Mouse (Mus musculus) hindbrain, postnatal 0 days (tissue): ENCODE measurements around the gene Hltf. TPM values are rescaled to one million over a fixed set of nuclear protein-coding genes. Genes with fewer than 3 reads are reported as not detected.
A peak's percentile ranks its signal among the peaks of the same experiment; 100 is the strongest.
"Not testable (repeated sequence)": the region's sequence is repeated elsewhere in the genome, so short reads cannot be mapped to it uniquely, and the experiment has no call there.

Experiments
- ATAC-seq: fragments of 200-750 bp; cut with Nextera tagmentation; 2 replicates; pipeline ENCODE4 v1.8.0; 2017; ENCODE audit warnings: mild to moderate bottlenecking, moderate TSS enrichment, moderate library complexity
- DNase-seq: peaks from one replicate; pipeline ENCODE4 v3.0.0-alpha.2; 2015; ENCODE audit warnings: low spot score
- H3K27ac ChIP-seq: fragments of 300-500 bp; sonication (generic); 2 replicates; pipeline ENCODE4 v1.5.1; 2014; ENCODE audit warnings: mild to moderate bottlenecking
- H3K27me3 ChIP-seq: fragments of 300-500 bp; sonication (generic); 2 replicates; pipeline ENCODE4 v1.6.1; 2014; ENCODE audit warnings: low read length, mixed read lengths; ENCODE audit not compliant: insufficient read depth
- H3K36me3 ChIP-seq: fragments of 300-500 bp; sonication (generic); 2 replicates; pipeline ENCODE4 v1.6.1; 2014; ENCODE audit warnings: low read length, mixed read lengths; ENCODE audit not compliant: insufficient read depth
- H3K4me1 ChIP-seq: fragments of 300-500 bp; sonication (generic); 2 replicates; pipeline ENCODE4 v1.6.1; 2014; ENCODE audit warnings: antibody characterized with exemption, low read length, mixed read lengths; ENCODE audit not compliant: insufficient read depth
- H3K4me2 ChIP-seq: fragments of 300-500 bp; sonication (generic); 2 replicates; pipeline ENCODE4 v1.6.1; 2014; ENCODE audit warnings: low read depth, mild to moderate bottlenecking, low read length, moderate library complexity, mixed read lengths
- H3K4me3 ChIP-seq: fragments of 300-500 bp; sonication (generic); 2 replicates; pipeline ENCODE4 v1.5.1; 2014; ENCODE audit warnings: low read length
- H3K9ac ChIP-seq: fragments of 300-500 bp; sonication (generic); replicated peaks from 2 replicates; pipeline ENCODE4 v1.6.1; 2014; ENCODE audit warnings: mild to moderate bottlenecking, low read length, moderate library complexity, mixed read lengths
- H3K9me3 ChIP-seq: fragments of 300-500 bp; sonication (generic); 2 replicates; pipeline ENCODE4 v1.6.1; 2016; ENCODE audit warnings: low read length, mixed read lengths
- CTCF ChIP-seq: IDR thresholded peaks from 2 replicates; pipeline ENCODE4 v1.5.1; 2016; ENCODE audit warnings: antibody characterized with exemption, control low read depth, low read depth
- WGBS: fragments of 180-500 bp; shearing (Covaris S2); extraction: QIAGEN DNeasy Blood & Tissue Kit; methylation state at CpG from one replicate; pipeline ENCODE4 v1.1.7; 2014; 5-methylcytosine and 5-hydroxymethylcytosine counted together
- polyA plus RNA-seq: library from polyadenylated mRNA; unstranded; fragments of >200 nt; fragmentation: Nextera tagmentation; extraction: Ambion mirVana; gene quantifications from 2 replicates; pipeline ENCODE4 v1.2.1, GENCODE M21; 2015
- total RNA-seq: library from RNA; depleted of rRNA; stranded (reverse); fragments of >200 nt; gene quantifications from 2 replicates; pipeline ENCODE4 v1.2.3, GENCODE M21; 2014

Hltf gene
- total and polyA plus RNA-seq, 2 experiments from 2014 or later: 6.3 to 7.4 TPM

DNA sequence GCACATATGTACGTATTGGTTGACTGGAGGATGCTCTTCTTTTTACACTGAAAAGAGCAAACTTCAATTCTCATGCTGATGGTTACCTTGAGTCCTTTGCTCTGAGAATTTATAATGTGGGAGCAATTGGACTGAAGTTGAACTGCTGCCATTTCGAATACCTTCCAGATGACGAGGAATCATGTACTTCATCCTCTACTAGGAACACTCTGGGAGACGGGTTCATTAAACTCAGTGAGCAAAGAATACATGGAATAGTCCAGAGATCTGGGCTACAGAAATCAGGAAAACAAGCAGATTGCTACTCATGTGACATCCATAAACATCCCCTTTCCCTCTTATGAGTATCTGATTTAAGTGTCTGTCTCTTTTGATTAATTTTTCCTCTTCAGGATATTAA lies 21.5 kb upstream of the Hltf start:
- ATAC-seq (no peak), DNase-seq (no peak)
- Histone ChIP-seq H3K9ac (no peak overlapping the region), H3K27ac (no peak overlapping the region), H3K4me1 (peaks cover 4% of the 10 kb centered on the region; the same call in 1 of the 2 replicates), H3K27me3 (no peaks in the 10 kb centered on the region), H3K36me3 (no peaks in the 10 kb centered on the region), H3K4me3 (no peak overlapping the region), H3K9me3 (no peaks in the 10 kb centered on the region), H3K4me2 (no peak overlapping the region)
- 77% methylated on average over 4 of the region's 4 CpGs for WGBS
- TF ChIP-seq CTCF: no peak

DNA sequence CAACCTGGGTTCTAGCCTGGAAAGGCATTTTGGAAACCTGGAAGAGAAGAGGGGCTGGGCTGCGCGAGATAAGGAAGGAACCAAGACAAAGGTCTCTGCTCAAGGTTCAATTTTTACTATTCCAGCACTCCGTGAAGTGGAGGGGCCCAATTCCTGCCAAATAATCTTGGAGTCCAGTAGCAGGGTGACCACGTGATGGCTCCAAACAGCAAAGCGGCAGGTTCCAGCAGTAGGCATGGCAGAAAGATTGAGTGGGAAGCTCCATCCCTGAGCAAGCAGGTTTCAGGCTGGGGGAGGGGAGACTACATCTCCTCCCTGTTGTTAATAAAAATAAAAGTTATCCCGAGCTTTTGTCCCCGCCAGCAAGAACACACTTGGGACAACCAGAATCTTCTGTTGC lies 16.1 kb upstream of the Hltf start:
- DNase-seq, H3K4me3 ChIP-seq, H3K27ac ChIP-seq, ATAC-seq, H3K36me3 ChIP-seq, H3K27me3 ChIP-seq, H3K9ac ChIP-seq, H3K4me2 ChIP-seq, H3K4me1 ChIP-seq, H3K9me3 ChIP-seq: not testable (repeated sequence)
- WGBS: 97% methylated on average over 7 of the region's 7 CpGs

DNA sequence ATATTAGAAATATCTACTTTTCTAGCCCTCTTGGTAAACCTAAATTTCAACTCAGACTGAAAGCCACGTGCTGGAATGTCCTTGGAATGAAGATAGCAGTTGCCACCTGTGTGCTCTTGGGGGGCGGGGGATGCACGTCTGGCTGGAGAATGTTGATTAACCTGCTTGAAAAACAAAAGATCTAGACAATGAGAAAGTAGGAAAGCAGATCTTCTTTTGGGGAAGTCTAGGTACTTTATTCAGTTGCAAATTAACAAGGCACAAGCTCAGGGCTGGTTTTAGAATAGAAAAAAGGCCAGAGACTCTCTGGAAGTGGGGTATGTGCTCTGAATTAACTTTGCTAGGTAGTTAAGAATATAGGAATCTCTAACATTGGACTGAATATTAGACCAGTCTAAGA lies 12.9 kb upstream of the Hltf start:
- not testable (repeated sequence) for H3K4me3 ChIP-seq, H3K27ac ChIP-seq, H3K27me3 ChIP-seq, H3K9ac ChIP-seq, ATAC-seq, H3K9me3 ChIP-seq, DNase-seq, H3K4me1 ChIP-seq, H3K4me2 ChIP-seq, H3K36me3 ChIP-seq
- 72% methylated on average over 3 of the region's 3 CpGs for WGBS

DNA sequence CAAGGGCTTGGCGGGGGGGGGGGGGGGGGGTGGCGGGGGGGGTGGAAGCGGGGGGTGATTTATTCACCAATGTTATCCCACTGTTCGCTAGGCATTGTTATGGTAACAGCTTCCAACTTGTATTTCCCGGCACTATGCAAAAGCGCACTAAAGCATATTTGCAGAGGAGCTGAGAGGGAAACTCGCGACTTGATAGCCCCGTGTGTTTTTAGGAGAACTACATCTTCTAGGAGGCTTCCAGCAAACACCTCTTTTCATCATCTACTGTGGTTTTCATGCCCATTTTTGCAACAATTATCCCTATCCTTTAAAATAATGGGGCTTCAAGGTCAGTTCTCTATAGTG lies 558 bp downstream of the Hltf start:
- no peak for TF ChIP-seq CTCF
- H3K27me3 ChIP-seq: no peaks in the 10 kb centered on the region
- peak overlapping the region; percentile 88 for H3K4me3 ChIP-seq
- H3K4me2 ChIP-seq: peak overlapping the region; percentile 69
- H3K4me1 ChIP-seq: no peaks in the 10 kb centered on the region
- H3K27ac ChIP-seq: peak overlapping the region; percentile 84; the same call in 1 of the 2 replicates
- no peaks in the 10 kb centered on the region for H3K9me3 ChIP-seq
- ATAC-seq (no peak), DNase-seq (peak; percentile 56)
- under 1% methylated on average over 8 of the region's 9 CpGs for WGBS
- H3K36me3 ChIP-seq: no peaks in the 10 kb centered on the region
- peak overlapping the region; percentile 71; the same call in 1 of the 2 replicates for H3K9ac ChIP-seq

DNA sequence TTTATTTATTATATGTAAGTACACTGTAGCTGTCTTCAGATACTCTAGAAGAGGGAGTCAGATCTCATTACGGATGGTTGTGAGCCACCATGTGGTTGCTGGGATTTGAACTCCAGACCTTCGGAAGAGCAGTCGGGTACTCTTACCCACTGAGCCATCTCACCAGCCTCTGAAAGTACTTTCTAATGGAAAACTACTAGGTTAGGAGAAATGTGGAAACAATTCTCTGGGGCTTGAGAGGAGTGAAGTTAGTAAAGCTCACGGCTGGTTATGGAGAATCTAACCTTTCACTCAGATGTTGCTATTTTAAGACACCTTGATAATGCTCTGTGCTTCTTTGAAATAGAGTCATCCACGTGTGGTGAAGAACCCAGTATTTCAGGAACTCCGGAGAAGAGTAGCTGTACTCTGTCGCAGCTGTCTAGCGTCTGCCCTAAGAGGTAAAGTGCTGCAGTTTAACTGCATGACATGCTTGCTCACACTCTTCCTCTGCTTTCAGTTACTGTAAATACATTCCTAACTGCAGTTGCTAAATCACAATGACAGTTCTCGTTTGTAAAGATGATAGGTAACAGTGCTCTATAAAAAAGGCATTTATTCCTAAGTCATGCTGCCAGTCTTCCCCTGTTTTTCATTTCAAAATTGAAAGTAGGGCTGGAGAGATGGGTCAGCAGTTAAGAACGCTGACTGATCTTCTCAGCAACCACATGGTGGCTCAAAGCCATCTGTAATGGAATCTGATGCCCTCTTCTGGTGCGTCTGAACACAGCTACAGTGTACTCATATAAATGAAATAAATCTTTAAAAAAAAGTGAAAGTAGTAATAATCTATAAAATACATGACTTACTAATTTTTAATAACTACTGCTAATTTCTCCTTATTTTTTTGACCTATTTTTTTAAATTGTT lies 18.8 kb downstream of the Hltf start:
- TF ChIP-seq CTCF: peak; percentile 63
- Histone ChIP-seq H3K9ac (no peak overlapping the region), H3K4me2 (no peak overlapping the region), H3K4me1 (no peaks in the 10 kb centered on the region), H3K27me3 (no peaks in the 10 kb centered on the region), H3K9me3 (no peaks in the 10 kb centered on the region), H3K36me3 (no peaks in the 10 kb centered on the region), H3K4me3 (no peak overlapping the region), H3K27ac (no peak overlapping the region)
- no peak for DNase-seq
- ATAC-seq: 0 out of 2 replicates have a peak, but pooled peaks have one; percentile 63
- 88% methylated on average over 11 of the region's 11 CpGs for WGBS

DNA sequence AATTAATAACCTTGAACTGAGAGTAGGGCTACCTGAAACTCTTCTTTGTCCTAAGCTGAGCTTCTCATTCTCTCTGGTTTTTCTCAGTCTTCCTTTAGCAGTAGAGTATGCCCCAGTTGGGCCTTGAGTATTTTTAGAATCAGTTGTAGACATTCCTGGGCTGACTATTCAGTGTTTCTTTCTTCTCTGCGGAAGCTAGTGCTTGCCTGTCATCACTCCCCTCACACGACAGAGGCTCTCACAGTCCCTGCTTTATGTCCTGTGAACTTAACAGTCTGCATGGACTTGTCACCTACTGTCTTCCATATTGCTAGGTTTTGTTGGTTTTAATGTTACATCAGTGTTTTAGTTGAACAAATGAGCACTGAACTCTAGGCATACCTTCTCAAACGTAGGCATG lies 24.6 kb downstream of the Hltf start:
- WGBS: 88% methylated on average over 3 of the region's 3 CpGs
- H3K27ac ChIP-seq: no peak overlapping the region

DNA sequence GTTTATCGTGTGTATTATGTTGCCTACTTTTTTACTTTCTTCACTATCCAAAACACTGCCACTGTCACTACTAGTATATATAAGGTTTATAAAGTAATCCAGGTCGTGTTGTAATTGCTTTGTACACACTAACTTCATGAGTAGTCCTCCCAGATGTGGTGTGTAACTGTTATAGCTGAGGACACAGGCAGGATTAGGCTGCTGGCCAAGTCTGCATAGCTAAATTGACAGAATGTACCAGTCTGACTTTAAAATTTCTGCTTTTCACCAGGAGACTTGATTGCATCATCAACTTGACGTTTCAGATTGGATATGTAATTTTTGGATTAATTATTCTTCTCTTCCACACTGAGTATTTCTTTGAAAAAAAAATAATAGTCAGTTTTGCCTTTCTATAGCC lies 46.2 kb downstream of the Hltf start:
- H3K36me3 ChIP-seq: no peaks in the 10 kb centered on the region
- no peak overlapping the region for H3K9ac ChIP-seq
- TF ChIP-seq CTCF: no peak
- no peak for DNase-seq
- 76% methylated on average over 3 of the region's 3 CpGs for WGBS
- no peak overlapping the region for H3K4me3 ChIP-seq
- ATAC-seq: no peak
- no peaks in the 10 kb centered on the region for H3K4me1 ChIP-seq
- H3K4me2 ChIP-seq: no peak overlapping the region
- H3K27ac ChIP-seq: no peak overlapping the region
- no peaks in the 10 kb centered on the region for H3K27me3 ChIP-seq
- H3K9me3 ChIP-seq: no peaks in the 10 kb centered on the region

More for the DNA sequence above, 24.6 kb downstream of the Hltf start:
- no peak overlapping the region for H3K4me2 ChIP-seq
- no peak for TF ChIP-seq CTCF
- H3K4me1 ChIP-seq: no peaks in the 10 kb centered on the region
- H3K9me3 ChIP-seq: no peaks in the 10 kb centered on the region
- H3K36me3 ChIP-seq: no peaks in the 10 kb centered on the region
- no peak for ATAC-seq
- H3K4me3 ChIP-seq: no peak overlapping the region
- H3K9ac ChIP-seq: no peak overlapping the region
- no peaks in the 10 kb centered on the region for H3K27me3 ChIP-seq
- DNase-seq: no peak
